Mouse (Mus musculus): ENCODE measurements around the gene Hes2. TPM values are rescaled to one million over a fixed set of nuclear protein-coding genes. Genes with fewer than 3 reads are reported as not detected.

Gene Hes2
- polyA plus RNA-seq, 1 experiment from 2014 or later = not detected

DNA sequence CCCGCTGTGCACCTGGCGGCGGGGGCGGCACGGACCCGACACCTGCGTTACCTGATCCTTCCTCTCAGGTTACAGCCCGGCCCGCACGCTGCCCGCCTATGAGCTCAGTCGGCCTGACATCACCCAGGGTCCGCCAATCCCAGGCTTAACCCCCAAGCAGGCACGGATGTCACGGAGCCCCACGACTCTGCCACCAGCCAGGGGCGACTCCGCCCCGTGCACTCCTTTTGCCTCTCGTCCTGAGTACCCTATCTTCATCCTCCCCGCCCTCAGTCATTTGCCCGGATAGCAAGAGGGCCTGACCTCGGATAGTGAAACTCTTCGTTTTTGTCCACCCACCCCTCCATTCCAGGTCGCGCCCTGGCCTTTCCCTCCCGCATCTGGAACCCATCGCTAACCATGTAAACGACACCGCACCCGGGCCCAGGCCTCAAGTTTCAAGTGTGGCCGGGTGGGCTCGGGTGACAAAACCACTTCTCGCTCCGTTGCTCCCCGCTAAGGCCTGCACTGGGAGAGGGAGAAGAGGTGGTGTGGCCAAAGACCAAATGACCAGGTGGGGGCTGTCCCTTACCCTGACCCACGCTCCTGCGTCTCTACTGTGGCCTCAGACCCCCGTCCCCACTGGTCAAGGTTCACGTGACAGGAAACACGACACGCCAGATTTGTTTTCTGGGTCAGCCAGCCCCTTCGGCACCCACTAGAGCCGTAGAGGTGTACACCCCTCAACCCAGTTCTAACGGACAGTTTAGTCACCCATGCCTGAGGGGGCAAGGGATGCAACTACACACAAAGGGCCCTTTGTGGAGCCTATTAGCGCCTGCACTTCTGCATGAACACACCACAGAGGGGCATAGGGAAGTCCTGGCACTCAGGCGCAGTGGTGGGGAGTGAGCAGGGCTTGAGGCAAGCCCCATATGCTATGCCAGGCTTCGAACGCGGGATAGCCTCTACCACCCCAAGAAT lies 26.6 kb upstream of the Hes2 start:
- no peak for DNase-seq (ENCODE audit: low spot score)

DNA sequence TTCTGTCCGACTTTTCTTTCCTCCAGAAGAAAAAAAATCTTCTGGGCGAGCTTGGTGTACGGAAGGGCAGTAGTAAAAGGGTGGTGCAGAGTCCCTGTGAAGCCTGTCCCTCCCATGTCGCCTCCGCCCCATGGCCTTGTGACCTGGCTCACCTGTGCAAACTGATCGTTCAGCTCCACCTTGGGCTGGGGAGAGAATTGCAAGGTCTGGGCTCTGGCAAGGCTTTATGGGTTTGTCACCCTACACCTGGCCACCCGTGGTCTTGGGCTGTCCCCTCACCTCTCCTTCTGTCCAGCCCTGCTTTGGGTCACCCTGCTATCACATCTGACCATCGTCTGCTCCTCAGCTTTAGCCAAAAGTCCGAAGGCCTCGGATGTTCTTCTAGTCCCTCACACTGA lies 25.9 kb upstream of the Hes2 start:
- DNase-seq (ENCODE audit: low spot score) = no peak

DNA sequence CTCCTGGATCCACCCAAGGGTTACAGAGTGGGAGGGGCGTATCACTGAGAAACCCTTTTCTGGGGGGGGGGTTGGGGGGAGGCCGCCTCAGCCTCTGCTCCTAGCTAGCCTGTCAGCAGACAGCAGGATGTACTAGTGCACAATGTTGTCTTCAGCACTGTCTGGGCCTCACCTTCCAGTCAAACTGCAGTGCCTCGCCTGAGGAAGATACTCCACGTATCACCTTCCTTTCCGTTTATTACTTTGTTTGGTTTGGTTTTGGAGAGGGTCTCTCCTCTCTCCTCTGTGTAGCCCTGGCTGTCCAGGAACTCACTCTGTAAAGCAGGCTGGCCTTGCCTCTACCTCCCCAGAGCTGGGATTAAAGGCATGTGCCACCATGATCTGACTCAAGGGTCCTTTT lies 25.5 kb upstream of the Hes2 start:
- no peak for DNase-seq (ENCODE audit: low spot score)

DNA sequence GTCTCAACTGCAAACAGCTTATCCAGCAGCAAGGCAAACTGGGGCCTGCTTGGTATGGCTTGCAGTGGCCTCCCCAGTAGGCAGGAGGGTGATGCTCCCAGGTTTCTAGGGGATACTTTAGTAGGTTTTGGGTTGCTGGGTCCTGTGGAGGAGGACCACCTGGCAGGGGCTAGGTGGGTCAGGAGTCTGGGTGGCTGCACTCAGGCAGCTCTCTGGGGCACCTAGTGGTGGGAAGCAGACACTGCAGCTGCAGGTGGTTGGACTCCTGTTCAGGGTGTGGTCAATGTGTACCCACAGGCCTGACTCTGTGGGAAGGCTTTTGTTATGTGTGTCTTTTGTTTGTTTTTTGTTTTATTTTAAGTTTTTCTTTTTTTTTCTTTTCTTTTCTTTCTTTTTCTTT lies 24.2 kb upstream of the Hes2 start:
- DNase-seq (ENCODE audit: low spot score) = peak; percentile 61

DNA sequence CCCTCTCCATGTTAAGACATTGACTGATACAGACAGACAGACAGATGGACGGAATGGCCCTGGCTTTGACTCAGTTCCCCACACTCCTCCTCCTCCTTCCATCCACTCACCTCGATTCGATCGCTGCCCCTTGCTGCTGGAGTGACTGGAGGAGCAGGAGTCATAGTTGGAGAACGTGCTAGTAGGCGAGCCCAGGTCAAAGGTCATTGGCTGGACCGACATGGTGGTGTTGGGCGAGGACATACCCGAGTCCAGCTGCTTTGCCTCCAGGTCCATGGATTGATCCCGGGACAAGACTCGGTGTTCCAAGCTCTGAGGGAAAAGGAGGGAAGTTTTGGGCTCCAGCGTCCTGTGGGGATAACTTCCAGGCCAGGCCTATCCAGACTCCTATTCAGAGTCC lies 23.3 kb upstream of the Hes2 start:
- DNase-seq (ENCODE audit: low spot score) = no peak

DNA sequence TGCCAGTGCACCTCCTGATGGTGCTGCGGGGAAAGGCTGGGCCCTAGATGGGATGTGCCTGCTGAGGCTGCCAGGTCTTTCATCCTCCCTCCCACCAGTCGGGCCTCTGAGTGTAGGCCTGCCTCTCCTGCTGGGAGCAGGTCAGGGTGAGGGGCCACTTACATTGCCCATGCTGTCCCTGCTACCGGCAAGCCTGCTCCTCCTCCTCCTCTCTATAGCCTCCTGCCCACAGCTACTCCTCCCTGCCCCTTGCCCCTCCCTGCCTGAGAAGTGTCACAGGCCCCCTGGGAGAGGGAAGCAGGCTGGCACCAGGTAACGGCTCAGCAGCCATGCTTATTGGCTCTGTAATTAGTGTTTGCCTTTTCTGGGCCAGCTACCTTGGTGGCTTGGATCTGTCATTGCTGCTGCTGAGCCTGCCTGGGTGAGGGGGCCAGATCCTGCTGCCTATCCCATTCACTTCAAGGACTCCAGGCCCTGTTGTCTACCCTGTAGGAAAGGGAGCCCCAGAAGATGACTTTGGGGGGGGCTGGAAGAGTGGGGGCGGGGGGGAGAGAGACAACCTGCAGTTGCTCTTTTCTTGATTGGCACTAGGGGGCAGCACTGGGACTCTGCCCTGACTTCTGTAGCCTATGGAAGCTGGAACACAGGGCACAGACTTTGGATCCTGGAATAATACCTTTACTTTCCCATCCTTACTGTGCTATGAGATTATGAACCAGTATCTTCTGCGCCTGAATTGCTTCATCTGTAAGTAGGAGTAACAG lies 22.4 kb upstream of the Hes2 start:
- DNase-seq (ENCODE audit: low spot score) = no peak

DNA sequence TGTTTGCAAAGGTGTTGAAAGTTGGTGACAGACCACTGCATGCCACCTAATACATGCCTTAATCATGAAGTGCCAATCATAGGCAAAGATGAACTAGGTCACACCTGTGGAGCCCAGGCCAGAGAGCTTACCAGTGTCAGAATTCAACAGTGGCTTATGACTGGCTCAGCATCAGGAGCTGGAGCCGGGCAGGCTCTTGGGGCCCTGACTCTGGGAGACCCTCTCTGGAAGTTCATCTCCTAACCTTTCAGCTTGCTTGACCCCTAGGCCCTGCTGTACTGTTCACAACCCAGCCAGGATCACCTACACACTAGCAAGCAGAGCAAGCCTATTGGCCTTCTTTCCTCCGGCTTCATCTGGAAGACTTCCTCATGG lies 21.8 kb upstream of the Hes2 start:
- no peak for DNase-seq (ENCODE audit: low spot score)

DNA sequence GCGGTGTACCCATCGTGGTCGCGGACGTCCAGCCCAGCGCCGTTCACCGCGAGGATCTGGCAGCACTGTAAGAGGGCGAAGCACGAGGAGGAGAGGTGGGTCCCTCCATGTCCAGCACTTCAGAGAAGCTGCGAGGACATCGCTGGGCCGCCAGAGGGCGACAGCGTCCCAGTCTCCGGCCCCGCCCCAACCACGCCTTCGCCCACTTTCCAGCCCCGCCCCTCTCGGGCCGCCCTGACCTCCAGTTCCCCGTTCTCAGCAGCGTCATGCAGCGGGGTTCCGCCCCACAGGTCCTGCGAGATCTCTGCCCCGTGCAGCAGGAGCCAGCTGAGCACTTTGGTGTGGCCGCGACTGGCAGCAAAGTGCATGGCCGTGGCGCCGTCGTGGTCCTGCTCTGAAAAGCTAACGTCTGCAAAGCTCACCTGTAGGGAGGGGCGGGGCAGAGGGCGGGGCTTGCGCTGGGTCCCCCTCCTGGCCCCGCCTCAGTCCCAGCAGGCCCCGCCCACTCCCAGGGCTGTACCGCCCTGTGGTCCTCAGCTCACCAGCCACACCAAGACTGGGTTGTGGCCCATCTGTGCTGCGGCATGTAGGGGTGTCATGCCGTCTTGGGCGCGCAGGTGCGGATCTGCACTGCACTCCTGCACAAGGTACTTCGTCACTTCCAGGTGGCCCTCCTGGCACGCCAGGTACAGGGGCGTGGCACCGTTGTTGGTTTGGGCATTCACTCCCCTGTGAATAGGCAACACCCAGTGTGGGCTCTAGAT lies 20.0 kb upstream of the Hes2 start:
- peak; percentile 80 for DNase-seq (ENCODE audit: low spot score)

DNA sequence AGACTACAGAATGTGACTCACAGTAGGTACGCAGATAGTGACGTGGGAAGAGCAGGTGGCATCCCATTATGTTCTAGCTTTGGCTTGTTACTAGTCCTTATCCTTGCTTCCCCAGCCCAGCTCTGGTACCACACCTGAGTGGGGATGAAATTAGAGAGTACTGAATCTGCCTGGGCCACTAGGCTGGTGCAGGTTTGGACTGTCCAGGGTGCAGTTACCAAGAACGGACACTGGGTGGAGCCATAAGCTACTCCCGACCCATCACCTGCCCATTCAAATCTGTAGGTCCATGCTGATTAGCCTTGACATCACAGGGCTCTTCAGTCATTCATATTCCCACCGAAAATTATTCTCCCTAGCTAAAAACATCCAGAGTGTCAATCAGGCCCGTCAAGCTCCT lies 18.2 kb upstream of the Hes2 start:
- no peak for DNase-seq (ENCODE audit: low spot score)

DNA sequence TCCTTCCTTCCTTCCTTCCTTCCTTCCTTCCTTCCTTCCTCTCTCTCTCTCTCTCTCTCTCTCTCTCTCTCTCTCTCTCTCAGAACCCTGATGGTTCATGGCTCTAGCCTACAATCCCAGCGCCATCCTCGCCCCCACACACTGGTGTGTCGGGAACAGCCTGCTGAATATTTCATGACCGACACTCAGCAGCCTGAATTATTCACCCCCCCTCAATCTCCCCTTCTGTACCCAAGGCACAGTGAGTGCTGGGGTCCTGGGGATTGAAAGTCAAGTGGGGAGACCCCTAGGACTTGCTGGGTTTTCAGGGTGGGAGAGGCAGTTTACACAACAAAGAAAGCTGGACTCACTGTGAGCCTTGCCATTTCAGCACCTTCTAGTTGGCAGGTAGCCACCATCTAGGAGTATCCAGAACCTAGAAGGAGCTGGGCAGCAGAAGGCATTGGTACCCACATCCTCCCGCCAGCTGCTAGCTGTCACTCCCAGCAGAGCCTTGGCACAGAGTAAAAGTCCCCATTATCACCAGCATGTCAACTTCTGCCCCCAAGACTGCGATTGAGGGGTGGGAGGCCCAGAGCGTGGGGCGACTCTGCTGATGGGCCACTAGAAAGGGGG lies 17.0 kb upstream of the Hes2 start:
- DNase-seq (ENCODE audit: low spot score) = no peak

DNA sequence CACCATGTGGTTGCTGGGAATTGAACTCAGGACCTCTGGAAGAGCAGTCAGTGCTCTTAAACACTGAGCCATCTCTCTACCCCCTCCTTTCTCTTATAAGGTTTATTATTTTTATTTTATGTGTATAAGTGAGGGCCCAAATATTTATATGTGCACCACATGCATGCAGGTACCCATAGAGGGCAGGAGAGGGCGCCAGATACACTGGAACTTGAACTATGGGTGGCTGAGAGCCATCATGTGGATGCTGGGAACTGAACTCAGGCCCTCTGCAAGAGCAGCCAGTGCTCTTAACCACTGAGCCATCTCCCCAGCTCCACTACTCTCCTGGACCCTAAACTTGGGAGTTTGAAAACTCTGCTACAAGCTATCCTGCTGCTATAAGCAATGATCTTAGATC lies 15.0 kb upstream of the Hes2 start:
- DNase-seq (ENCODE audit: low spot score) = no peak

DNA sequence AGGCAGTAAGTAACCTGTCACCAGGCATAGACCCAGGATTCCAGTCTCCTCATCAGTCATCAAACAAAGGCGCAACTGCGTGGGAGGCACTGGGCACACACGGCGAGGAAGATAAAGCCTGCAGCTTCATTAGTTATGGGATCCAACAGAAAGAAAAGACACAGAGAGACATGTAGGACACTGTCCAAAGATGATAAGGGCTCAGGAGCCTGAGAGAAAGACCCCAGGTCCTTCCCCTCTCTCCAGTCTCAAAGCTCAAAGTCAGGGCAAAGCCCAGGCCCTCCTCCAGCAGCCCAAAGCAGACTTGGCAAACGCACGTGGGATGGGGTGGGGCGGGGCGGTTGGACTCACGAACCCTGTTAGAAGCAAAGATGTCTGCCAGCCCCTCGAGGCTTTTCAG lies 13.2 kb upstream of the Hes2 start:
- no peak for DNase-seq (ENCODE audit: low spot score)

DNA sequence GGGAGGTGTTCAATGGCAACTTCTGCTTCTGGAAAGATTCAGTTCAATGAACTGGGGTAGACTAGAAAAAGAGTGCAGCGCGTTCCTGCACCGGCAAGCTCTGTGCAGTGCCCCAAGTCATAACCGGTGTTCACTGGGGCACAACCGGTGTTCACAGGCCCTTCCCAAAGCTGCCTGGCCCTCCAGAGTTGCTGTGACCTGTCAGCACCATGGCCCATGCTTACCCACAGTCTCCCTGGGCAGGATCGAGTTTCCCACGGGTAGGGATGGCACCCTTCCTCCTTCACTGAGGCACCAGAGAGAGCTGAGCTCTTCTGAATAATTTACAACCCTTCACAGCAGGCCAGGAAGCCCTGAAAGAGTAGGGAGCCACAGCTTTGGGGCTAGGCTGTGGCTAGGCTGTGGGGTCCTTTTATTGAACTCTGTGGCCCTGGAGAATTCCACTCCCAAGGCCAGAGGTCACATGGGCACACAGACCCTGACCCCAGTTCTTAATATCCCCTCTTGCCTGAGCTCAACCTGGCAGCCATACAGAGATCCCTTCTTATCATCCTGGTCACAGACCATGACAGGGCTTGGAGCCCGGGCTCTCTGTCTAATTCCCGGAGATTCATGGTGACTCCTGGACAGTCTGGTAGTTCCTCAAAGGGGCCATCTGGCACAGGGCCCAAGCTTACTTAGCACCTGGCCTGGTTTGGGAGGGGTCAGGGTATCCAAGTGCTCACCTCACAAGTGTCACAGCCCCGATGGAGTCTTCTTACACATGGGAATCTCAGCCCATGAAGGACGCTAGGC lies 12.4 kb upstream of the Hes2 start:
- DNase-seq (ENCODE audit: low spot score) = no peak

DNA sequence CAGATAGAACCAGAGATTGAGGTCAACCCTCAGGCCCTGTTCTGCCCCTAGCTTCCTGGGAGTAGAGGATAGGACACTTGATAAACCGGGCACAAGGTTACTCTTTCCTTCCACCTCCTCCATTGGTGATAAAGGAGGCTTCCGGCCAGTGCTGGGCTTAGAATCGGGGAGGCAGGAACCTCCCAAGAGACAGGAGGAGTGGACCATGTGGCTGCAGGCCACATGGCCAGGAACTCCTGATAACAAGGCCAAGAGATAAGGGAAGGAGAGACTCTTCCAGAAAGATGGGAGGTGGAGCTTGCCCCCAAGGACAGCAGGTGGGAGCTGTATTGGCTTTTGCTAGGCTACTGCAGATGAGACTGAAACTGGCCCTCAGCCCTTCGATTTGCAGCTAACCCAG lies 8.1 kb upstream of the Hes2 start:
- no peak for DNase-seq (ENCODE audit: low spot score)

DNA sequence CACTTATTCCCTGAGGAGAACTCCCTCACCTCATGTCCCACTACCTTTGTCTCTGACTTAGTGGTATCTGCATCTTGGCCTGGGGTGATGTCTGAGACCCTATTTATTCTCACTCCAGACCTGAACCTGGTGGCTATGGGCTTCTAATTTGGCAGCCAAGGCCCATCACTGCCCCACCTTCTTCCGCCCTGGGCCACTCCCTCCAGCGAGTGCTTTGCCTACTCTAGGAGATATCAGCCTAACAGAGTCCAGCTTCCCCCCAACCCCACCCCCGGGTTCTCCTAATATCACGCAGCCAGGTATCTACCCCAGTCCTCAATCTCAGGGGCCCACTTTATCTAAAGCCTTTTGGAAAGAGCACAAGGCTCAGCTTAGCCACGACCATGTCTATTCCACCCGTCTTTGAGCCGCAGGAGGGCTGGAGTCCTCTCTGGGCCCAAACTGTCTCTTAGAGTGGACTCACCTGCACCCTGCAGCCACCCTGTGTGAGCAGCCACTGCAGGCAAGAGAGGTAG lies 7.2 kb upstream of the Hes2 start:
- no peak for DNase-seq (ENCODE audit: low spot score)

DNA sequence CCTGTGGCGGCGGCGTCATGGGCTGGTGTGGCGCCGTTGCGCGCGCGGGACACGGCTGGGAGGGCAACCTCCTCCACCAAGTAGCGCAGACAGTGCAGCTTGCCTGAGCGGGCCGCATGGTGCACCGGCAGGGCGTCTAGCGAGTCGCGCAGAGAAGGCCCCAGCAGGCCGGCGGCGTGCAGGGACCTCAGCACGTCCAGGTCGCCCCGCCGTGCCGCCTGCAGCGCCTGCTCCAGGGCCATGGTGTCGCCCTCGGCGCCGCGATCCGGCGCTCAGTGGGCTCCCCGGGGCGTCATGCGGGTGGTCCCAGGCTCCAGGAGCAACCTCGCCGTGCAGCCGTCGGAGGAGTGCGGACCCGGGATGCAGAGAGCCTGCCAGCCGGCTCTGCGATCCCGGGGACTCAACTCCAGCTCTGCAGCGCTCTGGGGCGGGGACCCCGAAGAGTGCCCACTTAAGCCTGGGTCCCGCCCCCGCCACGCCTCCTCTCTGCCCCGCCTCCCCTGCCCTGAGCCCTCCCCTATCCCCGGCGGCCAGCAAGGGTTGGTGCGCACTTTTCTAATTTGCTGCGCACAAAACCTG lies 6.6 kb upstream of the Hes2 start, which contains the start of gene Espn:
Espn (minus strand) TSS at position 406 of the 579 bp plus-strand sequence.
- DNase-seq (ENCODE audit: low spot score) = peak; percentile 70

DNA sequence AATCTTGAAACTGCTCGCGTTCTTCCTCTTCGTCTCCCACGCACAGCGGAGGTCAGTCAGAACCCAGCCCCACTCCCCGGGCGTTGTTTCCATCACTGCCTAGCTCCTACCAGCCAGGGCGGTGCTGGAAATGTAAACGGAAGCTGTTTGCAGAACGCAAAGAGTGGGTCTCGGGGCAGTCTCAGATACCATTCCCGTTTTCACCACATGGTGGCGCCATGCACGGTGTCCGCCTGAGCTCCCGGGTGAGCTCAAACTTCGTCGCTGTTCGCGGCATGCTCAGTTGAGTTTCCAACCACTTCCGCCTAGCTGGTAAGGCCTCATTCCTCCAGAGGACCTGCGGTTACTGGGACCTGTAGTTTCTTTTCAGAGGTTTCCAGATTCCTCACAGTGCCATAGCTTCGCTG lies 4.9 kb upstream of the Hes2 start:
- DNase-seq (ENCODE audit: low spot score) = peak; percentile 96

DNA sequence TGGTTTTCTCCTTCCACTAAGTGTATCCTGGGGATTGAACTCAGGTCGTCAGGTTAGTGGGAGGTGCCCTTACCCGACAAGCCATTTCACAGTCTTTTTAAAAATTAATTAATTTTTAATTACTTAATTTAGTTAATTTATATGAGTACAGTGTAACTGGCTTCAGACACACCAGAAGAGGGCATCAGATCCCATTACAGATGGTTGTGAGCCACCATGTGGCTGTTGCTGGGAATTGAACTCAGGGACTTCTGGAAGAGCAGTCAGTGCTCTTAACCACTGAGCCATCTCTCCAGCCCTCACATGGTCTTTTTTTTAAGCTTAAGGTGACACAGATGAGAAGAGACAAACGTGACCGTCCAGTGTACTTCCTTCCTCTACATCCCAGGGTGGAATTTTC lies 3.6 kb upstream of the Hes2 start:
- no peak for DNase-seq (ENCODE audit: low spot score)

DNA sequence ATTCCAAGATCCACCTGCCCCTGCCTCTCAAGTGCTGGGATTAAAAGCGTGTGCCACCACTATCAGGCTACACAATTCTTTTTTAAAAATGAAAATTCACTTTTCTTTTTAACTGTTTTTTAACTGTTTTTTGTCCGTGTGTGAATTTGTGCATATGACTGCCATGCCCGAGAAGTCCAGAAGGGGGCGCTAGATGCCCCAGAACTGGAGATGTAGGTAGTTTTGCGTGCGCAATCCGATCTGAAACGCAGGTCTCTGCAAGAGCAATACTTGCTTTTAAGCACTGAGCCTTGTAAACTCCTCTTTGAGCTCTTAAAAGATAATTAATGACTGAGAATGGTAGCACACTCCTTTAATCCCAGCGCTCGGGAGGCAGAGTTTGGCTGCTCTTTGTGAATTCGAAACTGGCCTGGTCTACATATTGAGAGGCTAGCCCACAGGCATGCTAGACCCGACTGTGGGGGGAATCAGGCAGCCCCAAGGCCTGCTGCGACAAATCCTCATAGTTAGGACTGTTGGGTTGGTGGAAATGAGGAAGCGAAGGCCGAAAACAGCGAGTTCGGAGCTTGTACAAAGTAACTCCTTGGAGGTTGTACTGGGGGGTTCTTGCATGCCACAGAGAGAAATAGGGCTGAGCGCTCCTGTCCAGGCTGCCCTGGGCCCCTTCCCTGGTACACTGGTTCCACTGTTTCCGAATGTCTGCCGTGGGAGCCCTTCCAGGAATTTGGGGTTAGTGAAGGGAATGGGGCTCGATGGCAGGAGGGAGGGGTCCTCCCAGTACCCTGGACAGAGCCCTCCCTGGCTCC lies 685 bp upstream of the Hes2 start:
- DNase-seq (ENCODE audit: low spot score) = peak; percentile 70
